24 mouse cellular contexts compared by ENCODE assay signal in the genomic region with DNA sequence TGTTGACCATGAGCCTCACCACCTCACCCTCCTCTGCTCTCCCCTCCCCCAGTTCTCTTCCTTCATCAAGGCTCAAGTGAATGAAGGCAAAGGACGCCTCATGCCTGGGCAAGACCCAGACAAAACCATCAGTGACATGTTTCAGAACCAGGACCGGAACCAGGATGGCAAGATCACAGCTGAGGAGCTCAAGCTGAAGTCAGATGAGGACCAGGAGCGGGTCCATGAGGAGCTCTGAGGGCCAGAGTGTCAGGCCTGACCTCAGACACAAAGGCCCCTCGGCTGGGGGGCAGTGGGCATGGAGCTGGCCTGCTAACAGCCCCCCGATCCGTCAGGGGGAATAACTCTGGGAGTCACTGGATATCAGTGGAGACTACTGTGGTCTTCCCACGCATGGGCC.
"Had no signal": no experiment of that assay in that cellular context is flagged by ENCODE, and none has a peak within 500 bp of the region (broad histone marks: within the 10 kb centered on the region; RNA-seq: fewer than 3 reads in every experiment).

No protein-coding gene starts in this region.

- DNase-seq: gastrocnemius, postnatal 14 days; gastrocnemius, postnatal 36 days; heart, adult 18-20 months; heart, postnatal 10 days; heart, postnatal 36 days; kidney, adult 11 months; kidney, adult 2 months; kidney, adult 9 months; kidney, postnatal 14 days; kidney, postnatal 36 days; layer of hippocampus, adult 9-11 months; layer of hippocampus, postnatal 36 days; left cerebral cortex, postnatal 4 days had no signal

- H3K4me3 ChIP-seq: heart, embryonic 10.5 days; heart, embryonic 12.5 days; hindbrain, embryonic 15.5 days; kidney, embryonic 15.5 days; limb, embryonic 12.5 days; limb, embryonic 15.5 days; liver, embryonic 12.5 days had no signal

- H3K27me3 ChIP-seq: heart, embryonic 12.5 days; hindbrain, embryonic 15.5 days; kidney, embryonic 15.5 days; limb, embryonic 12.5 days; limb, embryonic 15.5 days had no signal

- H3K4me1 ChIP-seq: limb, embryonic 12.5 days; limb, embryonic 15.5 days had no signal

- H3K9me3 ChIP-seq: heart, embryonic 10.5 days; heart, embryonic 12.5 days; hindbrain, embryonic 15.5 days; kidney, embryonic 15.5 days; limb, embryonic 12.5 days; limb, embryonic 15.5 days; liver, embryonic 12.5 days had no signal

- H3K27ac ChIP-seq: heart, embryonic 10.5 days; hindbrain, embryonic 15.5 days; hindbrain, postnatal 0 days; kidney, embryonic 15.5 days; kidney, postnatal 0 days; limb, embryonic 12.5 days; limb, embryonic 15.5 days; liver, embryonic 12.5 days; liver, embryonic 14.5 days had no signal

- H3K36me3 ChIP-seq: hindbrain, embryonic 15.5 days had no signal

- H3K4me2 ChIP-seq: heart, embryonic 12.5 days; hindbrain, embryonic 15.5 days; kidney, embryonic 15.5 days; limb, embryonic 12.5 days; limb, embryonic 15.5 days; liver, embryonic 12.5 days had no signal

- ATAC-seq: hindbrain, postnatal 0 days; intestine, embryonic 16.5 days; liver, embryonic 12.5 days had no signal

- H3K9ac ChIP-seq: heart, embryonic 12.5 days; hindbrain, embryonic 15.5 days; kidney, embryonic 15.5 days; limb, embryonic 12.5 days; limb, embryonic 15.5 days; liver, embryonic 12.5 days; liver, embryonic 14.5 days had no signal
